Mouse (Mus musculus) MEL (cell line): Measurements from ENCODE around the gene Med13. TPM values are rescaled to one million over a fixed set of nuclear protein-coding genes. Genes with fewer than 3 reads are reported as not detected.

Experiments used
- DNase-seq: peaks from one replicate; pipeline ENCODE4 v3.0.0; 2011; ENCODE audit warnings: low read depth, low spot score
- H3K27ac ChIP-seq: 2 replicates; pipeline ENCODE4 v1.5.1; 2012; ENCODE audit warnings: low read depth, mild to moderate bottlenecking, control low read depth, low read length, moderate library complexity; ENCODE audit not compliant: control insufficient read depth
- H3K27me3 ChIP-seq, 2 experiments: fragments of 150-350 bp in 1 of 2; sonication (generic) in 1 of 2; 2 replicates each; pipeline ENCODE4 v1.6.1; 2012; ENCODE audit warnings: low read length in 2 of 2, mild to moderate bottlenecking in 2 of 2, improper control_type of control experiment in 1 of 2, moderate library complexity in 1 of 2; ENCODE audit not compliant: insufficient read depth in 2 of 2, control insufficient read depth in 1 of 2
- H3K36me3 ChIP-seq, 2 experiments: 2 replicates each; pipeline ENCODE4 v1.6.1; 2012 to 2014; ENCODE audit warnings: low read length in 2 of 2, improper control_type of control experiment in 1 of 2, inconsistent platforms in 1 of 2, mild to moderate bottlenecking in 1 of 2; ENCODE audit not compliant: insufficient read depth in 2 of 2, control insufficient read depth in 1 of 2
- H3K4me1 ChIP-seq, 2 experiments: fragments of 150-350 bp in 1 of 2; sonication (generic) in 1 of 2; 2 replicates each; pipeline ENCODE4 v1.6.1; 2012; ENCODE audit warnings: low read length in 2 of 2, improper control_type of control experiment in 1 of 2, mild to moderate bottlenecking in 1 of 2; ENCODE audit not compliant: insufficient read depth in 2 of 2, control insufficient read depth in 1 of 2
- H3K4me3 ChIP-seq, 2 experiments: fragments of 150-350 bp in 1 of 2; sonication (generic) in 1 of 2; 2 replicates each; pipeline ENCODE4 v1.5.1; 2012; ENCODE audit warnings: low read depth in 2 of 2, low read length in 2 of 2, mild to moderate bottlenecking in 2 of 2, moderate library complexity in 2 of 2, control low read depth in 1 of 2, improper control_type of control experiment in 1 of 2; ENCODE audit not compliant: control insufficient read depth in 1 of 2, insufficient read depth in 1 of 2
- H3K79me2 ChIP-seq: 2 replicates; pipeline ENCODE4 v1.6.1; 2012; ENCODE audit warnings: mild to moderate bottlenecking, low read length, moderate library complexity; ENCODE audit not compliant: control insufficient read depth, poor library complexity, insufficient read depth
- H3K9ac ChIP-seq: 2 replicates; pipeline ENCODE4 v1.6.1; 2012; ENCODE audit warnings: low read depth, mild to moderate bottlenecking, control low read depth, low read length, moderate library complexity; ENCODE audit not compliant: control insufficient read depth, poor library complexity, severe bottlenecking
- H3K9me3 ChIP-seq: fragments of 150-350 bp; sonication (generic); replicated peaks from 2 replicates; pipeline ENCODE4 v1.6.1; 2012; ENCODE audit warnings: mild to moderate bottlenecking, low read length, improper control_type of control experiment, moderate library complexity; ENCODE audit not compliant: insufficient read depth
- BHLHE40 ChIP-seq: IDR thresholded peaks from 2 replicates; pipeline ENCODE4 v1.6.1; 2012; ENCODE audit warnings: low read depth, mild to moderate bottlenecking, inconsistent platforms, low read length, improper control_type of control experiment, borderline replicate concordance
- CHD1 ChIP-seq: IDR thresholded peaks from 2 replicates; pipeline ENCODE4 v1.6.1; 2012; ENCODE audit warnings: low read depth, mild to moderate bottlenecking, inconsistent platforms, low read length, improper control_type of control experiment
- CHD2 ChIP-seq: IDR thresholded peaks from 2 replicates; pipeline ENCODE4 v1.6.1; 2011; ENCODE audit warnings: low read length, improper control_type of control experiment
- CTCF ChIP-seq, 3 experiments: IDR thresholded peaks in 2 of 3; conservative IDR thresholded peaks in 1 of 3; 2 replicates each; pipeline ENCODE4 v1.5.1; 2011 to 2012; ENCODE audit warnings: low read length in 3 of 3, low read depth in 2 of 3, mild to moderate bottlenecking in 2 of 3, improper control_type of control experiment in 1 of 3, inconsistent platforms in 1 of 3, mixed read lengths in 1 of 3, moderate library complexity in 1 of 3; ENCODE audit not compliant: control insufficient read depth in 1 of 3, insufficient read depth in 1 of 3, poor library complexity in 1 of 3, severe bottlenecking in 1 of 3
- E2F4 ChIP-seq: IDR thresholded peaks from 2 replicates; pipeline ENCODE4 v1.6.1; 2011; ENCODE audit warnings: low read depth, low read length, improper control_type of control experiment, borderline replicate concordance
- ELF1 ChIP-seq: IDR thresholded peaks from 2 replicates; pipeline ENCODE4 v1.6.1; 2014; ENCODE audit warnings: low read depth, mild to moderate bottlenecking, inconsistent platforms, low read length, improper control_type of control experiment, moderate library complexity
- EP300 ChIP-seq, 2 experiments: IDR thresholded peaks; 2 replicates each; pipeline ENCODE4 v1.6.1; 2011; ENCODE audit warnings: improper control_type of control experiment in 2 of 2, low read length in 2 of 2, low read depth in 1 of 2, mild to moderate bottlenecking in 1 of 2
- ETS1 ChIP-seq: IDR thresholded peaks from 2 replicates; pipeline ENCODE4 v1.6.1; 2012; ENCODE audit warnings: low read depth, mild to moderate bottlenecking, inconsistent platforms, low read length, improper control_type of control experiment, moderate library complexity
- GABPA ChIP-seq: IDR thresholded peaks from 2 replicates; pipeline ENCODE4 v1.6.1; 2012; ENCODE audit warnings: low read depth, mild to moderate bottlenecking, inconsistent platforms, low read length, improper control_type of control experiment, moderate library complexity
- GATA1 ChIP-seq: IDR thresholded peaks from 2 replicates; pipeline ENCODE4 v1.6.1; 2011; ENCODE audit warnings: low read depth, low read length, improper control_type of control experiment
- JUND ChIP-seq: IDR thresholded peaks from 2 replicates; pipeline ENCODE4 v1.6.1; 2011; ENCODE audit warnings: low read depth, mild to moderate bottlenecking, improper control_type of control experiment, low read length
- MAFK ChIP-seq: IDR thresholded peaks from 2 replicates; pipeline ENCODE4 v1.6.1; 2011; ENCODE audit warnings: low read depth, mild to moderate bottlenecking, low read length, improper control_type of control experiment, borderline replicate concordance
- MAZ ChIP-seq: IDR thresholded peaks from 2 replicates; pipeline ENCODE4 v1.6.1; 2012; ENCODE audit warnings: low read depth, mild to moderate bottlenecking, inconsistent platforms, low read length, improper control_type of control experiment
- MEF2A ChIP-seq: IDR thresholded peaks from 2 replicates; pipeline ENCODE4 v1.6.1; 2014; ENCODE audit warnings: low read depth, mild to moderate bottlenecking, inconsistent platforms, low read length, improper control_type of control experiment; ENCODE audit not compliant: poor library complexity, insufficient replicate concordance, severe bottlenecking; ENCODE audit errors: extremely low read depth
- MXI1 ChIP-seq: IDR thresholded peaks from 2 replicates; pipeline ENCODE4 v1.6.1; 2011; ENCODE audit warnings: mild to moderate bottlenecking, low read depth, low read length, improper control_type of control experiment
- MYB ChIP-seq: IDR thresholded peaks from 2 replicates; pipeline ENCODE4 v1.6.1; 2011; ENCODE audit warnings: mild to moderate bottlenecking, low read depth, low read length, improper control_type of control experiment
- MYC ChIP-seq: IDR thresholded peaks from 2 replicates; pipeline ENCODE4 v1.6.1; 2011; ENCODE audit warnings: low read depth, mild to moderate bottlenecking, low read length, improper control_type of control experiment, moderate library complexity
- NELFE ChIP-seq: IDR thresholded peaks from 2 replicates; pipeline ENCODE4 v1.6.1; 2011; ENCODE audit warnings: low read depth, low read length, improper control_type of control experiment
- NRF1 ChIP-seq: IDR thresholded peaks from 2 replicates; pipeline ENCODE4 v1.6.1; 2014; ENCODE audit warnings: low read depth, mild to moderate bottlenecking, inconsistent platforms, low read length, improper control_type of control experiment, moderate library complexity; ENCODE audit not compliant: poor library complexity, insufficient read depth, severe bottlenecking
- POLR2A ChIP-seq, 2 experiments: IDR thresholded peaks; 2 replicates each; pipeline ENCODE4 v1.6.1; 2011 to 2012; ENCODE audit warnings: low read length in 2 of 2, mild to moderate bottlenecking in 2 of 2, control low read depth in 1 of 2, improper control_type of control experiment in 1 of 2, low read depth in 1 of 2, moderate library complexity in 1 of 2; ENCODE audit not compliant: control insufficient read depth in 1 of 2, insufficient read depth in 1 of 2, poor library complexity in 1 of 2
- POLR2AphosphoS5 ChIP-seq: IDR thresholded peaks from 2 replicates; pipeline ENCODE4 v1.6.1; 2012; ENCODE audit warnings: low read depth, borderline replicate concordance, mild to moderate bottlenecking, inconsistent platforms, low read length, moderate library complexity, mixed read lengths
- SIN3A ChIP-seq: IDR thresholded peaks from 2 replicates; pipeline ENCODE4 v1.6.1; 2012; ENCODE audit warnings: low read length, improper control_type of control experiment, inconsistent platforms
- TAL1 ChIP-seq: IDR thresholded peaks from 2 replicates; pipeline ENCODE4 v1.6.1; 2012; ENCODE audit warnings: mild to moderate bottlenecking, inconsistent platforms, low read length, moderate library complexity, mixed read lengths
- TBP ChIP-seq: IDR thresholded peaks from 2 replicates; pipeline ENCODE4 v1.8.0; 2011; ENCODE audit warnings: low read depth, low read length, improper control_type of control experiment
- TCF12 ChIP-seq: IDR thresholded peaks from 2 replicates; pipeline ENCODE4 v1.6.1; 2014; ENCODE audit warnings: low read depth, mild to moderate bottlenecking, inconsistent platforms, low read length, improper control_type of control experiment, moderate library complexity
- UBTF ChIP-seq: IDR thresholded peaks from 2 replicates; pipeline ENCODE4 v1.6.1; 2012; ENCODE audit warnings: low read depth, mild to moderate bottlenecking, inconsistent platforms, low read length, improper control_type of control experiment, moderate library complexity, borderline replicate concordance; ENCODE audit not compliant: insufficient read depth
- USF1 ChIP-seq: IDR thresholded peaks from 2 replicates; pipeline ENCODE4 v1.6.1; 2014; ENCODE audit warnings: low read depth, mild to moderate bottlenecking, inconsistent platforms, low read length, improper control_type of control experiment, moderate library complexity
- USF2 ChIP-seq, 2 experiments: IDR thresholded peaks; 2 replicates each; pipeline ENCODE4 v1.6.1; 2011 to 2012; ENCODE audit warnings: improper control_type of control experiment in 2 of 2, low read length in 2 of 2, borderline replicate concordance in 1 of 2, inconsistent platforms in 1 of 2, low read depth in 1 of 2, mild to moderate bottlenecking in 1 of 2; ENCODE audit not compliant: insufficient read depth in 1 of 2
- ZC3H11A ChIP-seq: IDR thresholded peaks from 2 replicates; pipeline ENCODE4 v1.6.1; 2012; ENCODE audit warnings: low read depth, mild to moderate bottlenecking, inconsistent platforms, low read length, improper control_type of control experiment
- ZKSCAN1 ChIP-seq: IDR thresholded peaks from 2 replicates; pipeline ENCODE4 v1.6.1; 2012; ENCODE audit warnings: low read depth, mild to moderate bottlenecking, inconsistent platforms, low read length, improper control_type of control experiment, moderate library complexity
- ZMIZ1 ChIP-seq: IDR thresholded peaks from 2 replicates; pipeline ENCODE4 v1.6.1; 2012; ENCODE audit warnings: low read depth, mild to moderate bottlenecking, inconsistent platforms, low read length, improper control_type of control experiment, moderate library complexity
- ZNF384 ChIP-seq: IDR thresholded peaks from 2 replicates; pipeline ENCODE4 v1.6.1; 2012; ENCODE audit warnings: low read depth, mild to moderate bottlenecking, inconsistent platforms, low read length, improper control_type of control experiment
- polyA plus RNA-seq, 2 experiments: library from polyadenylated mRNA; stranded (reverse) in 1 of 2; unstranded in 1 of 2; fragments of >175 nt in 1 of 2; fragments of >200 nt in 1 of 2; gene quantifications; 2 replicates each; pipeline versions ENCODE4 v1.2.1 to v1.2.4; 2012; ENCODE audit warnings: low replicate concordance in 2 of 2, low read depth in 1 of 2; ENCODE audit not compliant: insufficient read length in 2 of 2, insufficient read depth in 1 of 2, missing spikeins in 1 of 2
- total RNA-seq: library from RNA; depleted of rRNA; stranded (reverse); fragments of 300-350 nt; gene quantifications from 2 replicates; pipeline ENCODE4 v1.2.3, GENCODE M21; 2012

Gene Med13
- total and polyA plus RNA-seq, 3 experiments = 23.3 to 114 (median 26.4) TPM

GRCm38 (mm10) chr11:86356854-86357788 is at the start of gene Med13 (continued):
- TF ChIP-seq ZMIZ1 (no peak), TAL1 (no peak), MEF2A (no peak)

- no peak overlapping the region for H3K4me3 ChIP-seq
- TF ChIP-seq NELFE (no peak), MAZ (no peak), SIN3A (peak; percentile 77), USF2 (IDR thresholded peaks at IDR 0.05; ENCODE audit: borderline replicate concordance in 1 of 2, insufficient read depth in 1 of 2, low read depth in 1 of 2, low read length in 2 of 2) (no peak), ELF1 (peak; percentile 62; the same call in 1 of the 2 replicates), NRF1 (no peak), USF1 (no peak), ETS1 (peak; percentile 100), TAL1 (peak; percentile 70), ZKSCAN1 (no peak), MXI1 (no peak), EP300 (IDR thresholded peaks at IDR 0.05; ENCODE audit: low read depth in 1 of 2, low read length in 2 of 2) (peak; percentile 69 to 86; a peak in 3 of 4 replicates), TBP (no peak), GATA1 (peak; percentile 91), JUND (no peak), POLR2AphosphoS5 (no peak), ZC3H11A (no peak), MAFK (no peak), MYB (no peak), CHD2 (no peak), ZMIZ1 (no peak), POLR2A (IDR thresholded peaks at IDR 0.05; ENCODE audit: control insufficient read depth in 1 of 2, insufficient read depth in 1 of 2, low read depth in 1 of 2, low read length in 2 of 2, poor library complexity in 1 of 2) (no peak), CHD1 (no peak), BHLHE40 (no peak), MEF2A (no peak), MYC (no peak), TCF12 (peak; percentile 80), CTCF (IDR thresholded peaks at IDR 0.05 in 2 of 3, conservative IDR thresholded peaks at IDR 0.05 in 1 of 3; ENCODE audit: control insufficient read depth in 1 of 3, insufficient read depth in 1 of 3, low read depth in 2 of 3, low read length in 3 of 3, poor library complexity in 1 of 3, severe bottlenecking in 1 of 3) (no peak), E2F4 (no peak), ZNF384 (no peak), UBTF (no peak), GABPA (no peak)
These were observed 47.2 kb upstream of the Med13 start for GRCm38 (mm10) chr11:86404590-86404989.

More at GRCm38 (mm10) chr11:86404590-86404989, 47.2 kb upstream of the Med13 start:
- H3K79me2 ChIP-seq = no peaks in the 10 kb centered on the region
- no peaks in the 10 kb centered on the region for H3K9me3 ChIP-seq
- no peak overlapping the region for H3K27ac ChIP-seq
- peaks cover 0 to 31% of the 10 kb centered on the region in 2 experiments; a peak in 2 of 4 replicates for H3K36me3 ChIP-seq
- H3K4me1 ChIP-seq = peaks cover 17 to 33% of the 10 kb centered on the region in 2 experiments
- no peaks in the 10 kb centered on the region for H3K27me3 ChIP-seq
- H3K9ac ChIP-seq = no peak overlapping the region
- DNase-seq = peak; percentile 79
